Mouse (Mus musculus) regulatory T cell (primary cell): Measurements from ENCODE around the gene Slc23a2.

Source experiments
- in situ Hi-C: fragments of 300-600 bp; cut with MboI, MseI; formaldehyde crosslinking; loops from one replicate; pipeline ENCODE4 v1.15.1; 2025; ENCODE audit warnings: high pct_unique_total_duplicates

The Slc23a2 gene

DNA sequence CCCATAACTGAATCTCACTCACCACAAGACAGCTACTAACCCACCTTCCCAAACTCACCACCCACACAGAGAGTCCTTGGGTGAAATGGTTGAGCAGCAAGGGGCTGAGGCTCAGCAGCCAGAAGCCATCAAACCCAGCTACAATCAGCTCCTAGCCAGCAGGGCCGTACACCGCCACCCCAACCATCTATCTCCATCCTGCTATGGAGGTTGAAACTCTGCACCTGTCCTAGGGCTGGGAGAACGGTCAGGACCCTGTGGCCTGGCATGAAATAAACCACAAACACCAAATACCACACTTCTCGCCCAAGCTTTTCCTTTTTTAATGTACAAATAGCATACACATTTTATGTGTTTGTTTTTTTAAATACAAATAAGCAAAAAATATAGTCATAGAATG, 120.9 kb downstream of the Slc23a2 start:
- in situ Hi-C loops = loop anchor here (10.0 to 25.0 kb wide), 2 partner anchors 221 to 663 kb away; partner anchors contain the start of genes Shld1 and Tmem230

DNA sequence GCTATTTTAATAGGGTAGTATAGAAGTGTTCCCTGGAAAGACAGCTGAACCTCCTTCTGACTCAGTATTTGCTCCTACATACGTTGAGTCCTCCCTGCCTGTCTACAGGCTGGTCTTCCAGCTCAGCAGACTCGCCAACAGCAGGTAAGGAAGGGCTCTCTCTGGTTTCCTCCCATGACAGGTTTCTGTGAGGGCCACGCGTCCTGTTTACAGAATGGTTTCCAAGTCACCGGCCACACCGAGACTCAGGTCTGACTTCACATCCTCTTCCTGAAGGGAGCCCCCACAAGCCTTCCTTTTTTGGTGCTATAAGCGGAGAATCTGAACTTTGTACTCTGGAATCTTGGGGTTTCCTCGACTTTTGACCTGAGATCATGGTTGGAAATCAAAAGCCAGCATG, 122.3 kb downstream of the Slc23a2 start:
- in situ Hi-C loops = loop anchor here (10.0 to 25.0 kb wide), 2 partner anchors 222 to 665 kb away; partner anchors contain the start of genes Shld1 and Tmem230

DNA sequence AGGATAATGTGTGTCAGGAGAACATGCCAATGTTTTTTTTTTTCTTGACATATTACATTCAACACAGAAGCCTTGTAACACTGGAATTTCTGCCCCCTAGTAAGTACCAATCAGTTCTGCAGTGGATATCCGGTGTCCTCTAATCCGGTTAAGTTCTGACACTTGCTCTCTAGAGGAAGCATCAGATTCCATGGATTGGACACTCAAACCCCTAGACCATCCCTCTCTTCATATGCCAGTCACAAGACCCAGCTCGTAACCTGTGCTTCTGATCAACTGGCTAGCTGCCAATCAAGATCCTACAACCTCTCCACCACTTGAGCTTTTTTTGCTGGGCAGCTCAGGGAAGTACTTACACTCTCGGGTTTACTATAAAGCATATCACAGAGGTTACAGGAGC, 123.3 kb downstream of the Slc23a2 start:
- in situ Hi-C loops = loop anchor here (10.0 to 25.0 kb wide), 2 partner anchors 223 to 666 kb away; partner anchors contain the start of genes Shld1 and Tmem230

DNA sequence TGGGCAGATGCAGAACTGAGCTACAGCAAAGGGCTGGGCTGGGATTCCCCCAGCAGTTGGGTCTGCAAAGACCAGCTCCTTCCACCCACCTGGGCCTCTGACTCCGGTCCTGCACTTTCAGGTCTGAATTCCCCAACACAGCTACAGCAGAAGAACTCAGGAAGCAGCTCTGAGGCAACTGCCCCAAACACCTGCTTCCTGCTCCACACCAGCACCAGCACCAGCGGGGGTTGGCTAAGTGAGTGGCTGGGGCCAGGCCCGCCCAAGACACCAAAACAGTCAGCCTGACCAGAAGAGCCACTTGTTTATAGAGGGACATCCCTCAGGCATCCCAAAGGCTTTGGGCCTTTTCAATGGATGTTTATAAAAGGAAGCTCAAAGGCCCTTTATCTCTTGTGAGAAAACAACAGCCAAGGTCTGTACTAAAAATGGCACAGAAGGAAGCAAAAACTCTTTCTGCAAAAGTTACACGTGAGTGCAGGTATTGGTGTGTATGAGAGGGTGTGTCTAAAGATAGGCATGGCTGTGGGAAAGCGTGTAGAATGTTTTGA, 123.8 kb downstream of the Slc23a2 start:
- in situ Hi-C loops = loop anchor here (10.0 to 25.0 kb wide), 2 partner anchors 224 to 666 kb away; partner anchors contain the start of genes Shld1 and Tmem230

DNA sequence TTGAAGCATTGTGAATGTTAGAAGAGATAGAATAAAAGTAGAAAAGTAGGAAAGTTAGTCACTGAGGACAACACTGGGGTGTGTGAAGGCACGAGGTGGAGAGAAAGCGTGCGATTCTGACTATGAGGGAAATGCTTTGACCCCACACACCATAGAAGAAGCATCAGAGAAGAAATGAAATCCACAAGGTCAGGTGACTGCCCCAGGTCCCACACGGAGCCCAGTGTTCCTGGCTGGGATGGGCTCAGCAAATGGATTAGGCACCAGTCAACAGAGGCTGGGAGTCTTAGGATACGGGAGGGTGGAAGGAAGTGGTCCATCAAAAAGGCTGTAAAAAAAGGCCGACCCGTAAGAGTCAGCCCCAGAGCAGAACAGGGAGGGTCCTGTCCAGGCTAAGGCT, 124.5 kb downstream of the Slc23a2 start:
- in situ Hi-C loops = loop anchor here (10.0 to 25.0 kb wide), 2 partner anchors 224 to 667 kb away; partner anchors contain the start of genes Shld1 and Tmem230

DNA sequence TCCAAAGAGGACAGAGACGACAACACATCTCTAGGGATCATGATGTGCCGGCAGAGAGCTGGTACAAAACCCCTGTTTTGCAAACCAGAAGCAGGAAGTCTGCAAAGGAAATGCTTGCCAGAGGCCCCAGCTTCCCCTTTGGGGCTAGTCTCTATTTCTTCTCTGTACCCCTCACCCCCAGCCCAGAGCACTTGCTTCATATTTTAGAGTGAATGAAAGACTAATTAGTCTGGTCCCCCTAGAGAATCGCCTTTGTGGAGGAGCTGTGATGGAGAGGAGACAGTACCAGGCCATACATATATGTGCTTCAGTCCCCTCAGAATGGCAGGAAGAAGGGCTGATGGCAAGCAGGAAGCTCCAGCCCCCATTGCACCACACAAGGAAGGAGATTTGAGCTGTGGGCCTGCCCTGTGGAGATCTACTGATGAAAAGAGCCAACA, 125.5 kb downstream of the Slc23a2 start:
- in situ Hi-C loops = loop anchor here (10.0 to 25.0 kb wide), 2 partner anchors 555 to 668 kb away; partner anchors contain the start of gene Shld1

DNA sequence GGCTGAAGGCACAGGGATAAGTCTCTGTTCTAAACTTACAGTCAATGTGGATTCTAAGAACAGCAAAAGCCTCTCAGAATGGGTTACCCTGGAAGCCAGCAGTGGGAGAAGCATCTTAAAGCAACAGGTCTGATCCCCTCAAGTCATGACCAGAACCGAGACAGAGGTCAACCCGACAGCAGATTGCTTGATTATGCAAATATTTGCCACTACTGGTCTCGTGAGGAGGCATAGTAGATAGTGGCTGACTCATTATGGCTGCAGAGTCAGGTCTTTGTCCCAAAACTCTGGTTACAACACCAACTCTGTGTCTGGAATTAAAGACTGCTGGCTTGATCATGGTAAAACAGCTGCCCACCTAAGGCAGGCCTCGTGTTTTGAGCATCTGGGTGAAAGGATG, 126.8 kb downstream of the Slc23a2 start:
- in situ Hi-C loops = loop anchor here (10.0 to 25.0 kb wide), 2 partner anchors 557 to 669 kb away; partner anchors contain the start of gene Shld1

DNA sequence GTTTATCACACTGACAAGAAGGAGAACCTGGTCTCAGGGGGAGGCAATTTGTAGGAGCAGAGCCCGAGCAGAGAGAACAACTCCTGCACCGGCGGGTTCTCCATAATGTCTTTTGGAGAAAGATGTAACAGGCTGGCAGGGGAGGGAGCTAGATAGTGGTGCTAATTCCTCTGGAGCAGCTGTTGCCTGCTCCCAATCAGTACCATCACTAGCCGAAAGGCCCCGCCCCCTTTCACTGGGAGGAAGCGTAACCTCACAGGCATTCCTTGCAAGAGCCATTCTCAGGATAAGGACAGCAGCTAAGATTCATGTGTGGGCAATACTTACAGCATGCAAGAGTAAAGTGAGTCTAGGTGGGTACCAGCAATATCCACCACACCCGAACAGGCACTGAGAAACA, 127.3 kb downstream of the Slc23a2 start:
- in situ Hi-C loops = loop anchor here (10.0 to 25.0 kb wide), 2 partner anchors 557 to 670 kb away; partner anchors contain the start of gene Shld1

DNA sequence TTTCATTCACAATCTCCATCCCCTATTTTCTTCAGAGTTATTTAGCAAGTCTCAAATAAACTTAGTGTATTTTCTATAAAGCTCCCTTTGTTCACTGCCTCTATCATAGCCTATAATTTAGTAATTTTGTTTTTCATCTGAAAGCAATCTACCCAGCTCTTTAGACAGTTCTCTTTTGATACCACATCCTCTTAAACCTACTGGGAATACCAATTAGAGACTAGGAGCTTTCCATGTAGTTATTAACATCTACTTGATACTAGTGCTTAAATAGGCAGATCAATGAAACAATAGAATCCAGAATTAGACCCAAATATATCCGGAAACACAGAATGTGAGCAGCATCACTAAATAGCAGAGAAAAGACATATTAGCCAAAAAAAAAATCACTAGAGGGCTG, 128.9 kb downstream of the Slc23a2 start:
- in situ Hi-C loops = loop anchor here (10.0 to 25.0 kb wide), 2 partner anchors 559 to 671 kb away; partner anchors contain the start of gene Shld1

DNA sequence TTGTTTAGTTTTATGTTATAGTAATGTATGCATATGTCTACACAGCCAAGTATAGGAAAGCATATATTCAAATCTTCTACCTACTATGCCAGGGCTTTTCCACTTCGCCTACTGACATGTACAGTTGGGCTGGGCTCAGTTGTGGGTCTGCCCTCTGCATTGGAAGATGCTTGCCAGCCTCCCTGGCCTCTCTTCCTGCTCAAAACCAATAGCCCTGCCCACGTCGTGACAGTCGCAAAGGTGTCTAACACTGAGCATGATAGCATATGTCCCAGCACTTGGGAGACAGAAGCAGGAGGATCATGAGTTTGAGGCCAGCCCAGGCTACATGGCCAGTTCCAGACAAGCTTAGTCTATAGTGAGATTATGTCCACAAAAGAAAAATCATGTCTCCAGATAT, 131.8 kb downstream of the Slc23a2 start:
- in situ Hi-C loops = loop anchor here (10.0 to 25.0 kb wide), 2 partner anchors 562 to 674 kb away; partner anchors contain the start of gene Shld1

DNA sequence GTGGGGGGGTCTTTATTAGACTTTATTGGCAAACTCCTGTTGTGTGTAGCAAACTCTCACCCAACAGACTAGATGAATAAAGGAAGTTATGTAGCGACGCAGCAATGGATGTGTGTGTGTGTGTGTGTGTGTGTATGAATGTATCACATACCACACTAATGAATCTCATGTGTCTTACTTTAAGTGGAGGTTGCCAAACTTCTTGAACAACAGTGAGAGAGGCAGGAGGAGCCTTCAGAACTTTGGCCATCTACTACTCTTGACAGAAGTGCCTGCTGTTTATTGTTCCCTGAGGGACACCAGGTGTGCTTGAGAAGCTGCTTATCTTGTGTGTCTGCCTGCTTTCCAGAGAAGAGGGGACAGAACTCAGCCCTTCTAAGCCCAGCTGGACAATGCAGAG, 134.1 kb downstream of the Slc23a2 start:
- in situ Hi-C loops = loop anchor here (10.0 to 25.0 kb wide), 2 partner anchors 564 to 677 kb away; partner anchors contain the start of gene Shld1

DNA sequence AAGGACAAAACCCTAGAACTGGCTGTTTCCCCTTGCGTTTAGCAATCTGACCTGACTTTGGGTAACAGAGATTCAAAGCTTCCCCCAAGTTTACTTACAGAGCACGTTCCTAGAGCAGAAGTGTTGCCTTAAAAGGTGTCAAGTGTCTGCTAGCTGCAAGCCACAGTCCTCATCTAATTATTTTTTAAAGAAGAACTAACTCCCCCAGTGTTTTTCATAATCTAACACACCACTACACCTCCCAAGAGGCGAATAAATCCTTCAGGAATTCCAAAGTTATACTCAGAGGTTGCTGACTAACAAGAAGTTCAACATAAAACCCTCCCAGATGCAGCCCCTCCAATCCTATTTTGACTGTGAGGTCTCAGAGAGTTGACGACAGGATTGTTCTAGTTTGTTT, 136.7 kb downstream of the Slc23a2 start:
- in situ Hi-C loops = loop anchor here (25.0 kb wide), 1 partner anchor 679 kb away; the partner anchor contains the start of gene Shld1

DNA sequence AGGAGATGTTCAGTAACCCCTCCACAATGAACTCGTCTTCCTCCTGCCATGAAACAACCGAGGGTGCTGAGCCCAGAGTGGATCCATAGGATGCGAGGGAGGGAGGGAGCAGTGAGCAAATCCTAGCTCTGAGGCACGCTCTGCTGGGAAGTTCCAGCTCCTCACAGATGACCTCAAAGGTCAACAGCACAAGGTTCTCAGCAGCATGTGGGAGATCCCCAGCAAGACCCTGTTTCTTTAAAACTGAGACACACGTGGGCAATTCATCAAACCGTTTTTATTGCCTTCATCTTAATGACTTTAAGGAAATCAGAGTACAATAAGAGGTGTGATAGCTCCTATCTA, 137.5 kb downstream of the Slc23a2 start:
- in situ Hi-C loops = loop anchor here (25.0 kb wide), 1 partner anchor 680 kb away; the partner anchor contains the start of gene Shld1

DNA sequence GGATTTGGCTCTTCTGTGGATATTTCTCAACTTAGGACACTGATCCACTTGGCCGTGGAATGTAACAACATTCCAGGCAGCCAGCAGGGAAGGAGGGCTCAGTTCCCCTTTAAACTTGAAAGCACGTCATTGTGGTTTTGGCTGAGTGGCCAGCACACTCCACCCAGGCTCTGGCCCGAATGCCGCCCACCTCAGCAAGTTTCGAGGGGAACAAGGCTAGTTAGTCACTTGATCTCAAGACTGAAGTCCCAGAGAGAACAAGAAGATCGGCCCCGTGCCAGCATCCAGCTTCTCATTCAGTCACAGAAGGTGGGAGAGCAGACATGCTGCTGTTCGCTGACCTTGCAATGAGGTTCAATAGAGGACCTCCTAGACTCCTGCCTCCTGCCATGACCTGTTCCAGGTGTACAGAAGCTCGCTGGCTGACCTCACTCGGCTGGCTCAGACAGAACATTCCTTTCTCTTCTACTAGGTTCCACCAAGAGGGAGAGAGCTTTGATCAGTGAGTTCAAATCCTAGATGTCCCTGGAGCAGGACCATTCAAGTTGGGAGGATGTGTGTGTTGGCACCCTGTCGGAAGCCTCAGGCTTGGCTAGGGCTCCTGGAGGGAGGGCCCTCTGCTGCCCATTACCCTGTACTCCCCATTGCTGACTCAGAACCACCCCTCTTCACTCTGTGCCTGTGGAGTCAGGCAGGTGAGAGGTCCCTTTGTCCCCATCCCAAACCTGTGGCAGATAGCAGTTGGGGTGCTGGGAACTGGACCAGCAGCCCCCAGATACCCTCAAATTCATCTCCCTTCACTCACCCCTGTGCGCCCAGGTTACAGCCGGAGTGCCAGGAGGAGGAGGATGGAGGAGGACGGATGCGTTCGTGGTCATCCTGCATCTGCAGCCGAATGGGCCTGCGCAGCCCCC, 138.1 kb downstream of the Slc23a2 start:
- in situ Hi-C loops = loop anchor here (25.0 kb wide), 1 partner anchor 680 kb away; the partner anchor contains the start of gene Shld1

DNA sequence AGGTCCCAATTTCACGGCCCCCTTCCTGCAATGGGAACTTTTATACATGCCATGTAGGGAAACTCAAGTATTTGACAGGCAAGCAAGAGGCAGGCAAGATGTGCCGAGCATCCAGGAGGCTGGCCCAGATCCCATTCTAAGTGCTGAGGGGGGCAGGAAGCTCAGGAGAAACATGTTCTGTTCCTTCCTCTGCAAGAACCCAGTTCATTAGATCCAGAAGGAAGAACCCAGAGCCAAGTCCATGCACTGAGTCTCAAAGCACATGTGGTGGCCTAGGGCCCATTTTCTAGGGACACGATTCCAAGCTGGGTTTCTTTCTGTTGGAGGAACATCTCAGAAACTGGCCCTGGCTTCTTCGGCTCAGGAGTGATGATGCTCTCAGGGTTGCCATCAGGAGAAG, 139.5 kb downstream of the Slc23a2 start:
- in situ Hi-C loops = loop anchor here (25.0 kb wide), 1 partner anchor 682 kb away; the partner anchor contains the start of gene Shld1

DNA sequence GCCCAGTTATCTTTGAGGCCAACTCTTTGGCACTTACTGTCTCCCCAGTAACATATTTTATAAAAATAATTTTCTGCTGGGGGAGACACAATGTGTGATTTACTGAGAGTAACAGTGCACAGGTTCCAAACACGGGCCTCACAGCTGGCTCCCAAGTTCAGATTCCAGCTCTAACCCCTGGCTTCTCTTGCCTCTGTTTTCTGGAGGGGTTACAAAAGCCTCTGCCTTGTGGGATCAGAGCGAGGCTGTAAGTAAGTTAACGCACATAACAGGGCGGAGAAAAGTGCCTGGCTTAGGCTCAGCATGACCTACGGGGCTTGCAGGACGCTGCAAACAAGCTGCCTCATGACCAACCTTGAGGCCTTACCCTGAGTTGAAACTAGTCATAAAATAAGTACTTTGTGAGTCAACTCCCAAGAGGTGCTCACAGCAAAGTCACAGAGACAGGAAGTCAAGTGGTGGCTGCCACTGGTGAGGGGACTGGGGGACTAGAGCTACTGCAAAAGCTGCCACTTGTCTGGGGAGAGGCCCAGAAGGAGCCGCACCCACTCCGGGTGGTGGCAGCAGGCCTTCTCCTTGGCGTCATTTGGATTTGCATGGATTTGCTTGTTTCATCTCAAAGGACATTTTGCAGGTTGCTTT, 140.3 kb downstream of the Slc23a2 start:
- in situ Hi-C loops = loop anchor here (25.0 kb wide), 1 partner anchor 683 kb away; the partner anchor contains the start of gene Shld1

DNA sequence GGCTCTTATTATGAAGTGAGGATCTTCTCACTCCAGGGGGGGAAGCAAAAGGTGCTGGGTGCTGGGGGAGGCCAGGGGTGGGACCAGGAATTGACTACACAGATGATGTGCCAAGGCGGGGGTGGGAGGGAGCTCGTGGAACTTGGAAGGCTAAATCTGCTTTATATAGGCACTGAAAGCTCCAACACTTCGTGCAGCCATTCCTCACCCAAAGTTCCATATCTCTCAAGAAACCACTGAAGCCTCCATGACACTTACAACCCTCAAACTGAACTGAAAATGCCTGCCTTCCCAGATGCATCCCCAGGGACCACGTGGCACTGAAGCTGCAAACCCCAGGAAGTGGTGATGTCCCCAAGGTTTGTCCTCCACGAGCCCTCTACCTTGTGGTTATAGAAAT, 141.0 kb downstream of the Slc23a2 start:
- in situ Hi-C loops = loop anchor here (25.0 kb wide), 1 partner anchor 683 kb away; the partner anchor contains the start of gene Shld1
